Mouse (Mus musculus) T-helper 17 cell (primary cell): ENCODE data around the gene Pla2g15.

Source experiments
- in situ Hi-C, 2 experiments: fragments of 300-600 bp; cut with MboI, MseI; formaldehyde crosslinking; loops; 1 replicate in 1 of 2; 2 replicates in 1 of 2; pipeline ENCODE4 v1.15.1; 2025; ENCODE audit warnings: high pct_unique_total_duplicates in 2 of 2

Gene Pla2g15

GRCm38 (mm10) chr8:106149801-106150652 lies at the start of gene Pla2g15:
TSS of gene Pla2g15 (plus strand) at chr8:106150399.
- in situ Hi-C loops = loop anchor here in 1 of 2 experiments (10.0 kb wide), 1 partner anchor 55 kb away; no protein-coding TSS in a partner anchor

- in situ Hi-C loops = no loop called here
These were observed 47.9 kb upstream of the Pla2g15 start for GRCm38 (mm10) chr8:106102321-106102720.

GRCm38 (mm10) chr8:106103888-106104287 lies 46.3 kb upstream of the Pla2g15 start:
- in situ Hi-C loops = no loop called here

GRCm38 (mm10) chr8:106106193-106106592 lies 44.0 kb upstream of the Pla2g15 start:
- in situ Hi-C loops = no loop called here

- in situ Hi-C loops = no loop called here
These were observed 42.1 kb upstream of the Pla2g15 start for GRCm38 (mm10) chr8:106108080-106108479.

- in situ Hi-C loops = no loop called here
These were observed 41.5 kb upstream of the Pla2g15 start for GRCm38 (mm10) chr8:106108729-106109128.

- in situ Hi-C loops = no loop called here
These were observed 38.2 kb upstream of the Pla2g15 start for GRCm38 (mm10) chr8:106112041-106112440.

- in situ Hi-C loops = no loop called here
These were observed 37.7 kb upstream of the Pla2g15 start for GRCm38 (mm10) chr8:106112514-106112913.

GRCm38 (mm10) chr8:106115897-106116296 lies 34.3 kb upstream of the Pla2g15 start:
- in situ Hi-C loops = no loop called here

GRCm38 (mm10) chr8:106123443-106123842 lies 26.8 kb upstream of the Pla2g15 start:
- in situ Hi-C loops = no loop called here

- in situ Hi-C loops = no loop called here
These were observed 24.1 kb upstream of the Pla2g15 start for GRCm38 (mm10) chr8:106126055-106126454.

- in situ Hi-C loops = no loop called here
These were observed 23.1 kb upstream of the Pla2g15 start for GRCm38 (mm10) chr8:106127054-106127453.

GRCm38 (mm10) chr8:106127882-106128410 lies 22.3 kb upstream of the Pla2g15 start:
- in situ Hi-C loops = no loop called here

- in situ Hi-C loops = no loop called here
These were observed 20.8 kb upstream of the Pla2g15 start for GRCm38 (mm10) chr8:106129232-106129930.

GRCm38 (mm10) chr8:106129997-106130396 lies 20.2 kb upstream of the Pla2g15 start:
- in situ Hi-C loops = no loop called here

- in situ Hi-C loops = no loop called here
These were observed 19.7 kb upstream of the Pla2g15 start for GRCm38 (mm10) chr8:106130505-106130904.

- in situ Hi-C loops = no loop called here
These were observed 19.2 kb upstream of the Pla2g15 start for GRCm38 (mm10) chr8:106131021-106131420.

GRCm38 (mm10) chr8:106131488-106132222 lies 18.5 kb upstream of the Pla2g15 start:
- in situ Hi-C loops = no loop called here

GRCm38 (mm10) chr8:106132356-106132755 lies 17.8 kb upstream of the Pla2g15 start:
- in situ Hi-C loops = no loop called here

- in situ Hi-C loops = no loop called here
These were observed 16.7 kb upstream of the Pla2g15 start for GRCm38 (mm10) chr8:106133526-106133925.

- in situ Hi-C loops = no loop called here
These were observed 16.3 kb upstream of the Pla2g15 start for GRCm38 (mm10) chr8:106133946-106134345.
